Mouse (Mus musculus) hindbrain, embryonic 16.5 days (tissue): ENCODE measurements around the gene Hnrnpl. TPM values are rescaled to one million over a fixed set of nuclear protein-coding genes. Genes with fewer than 3 reads are reported as not detected.

ENCODE experiments used
- ATAC-seq: fragments of 200-750 bp; cut with Nextera tagmentation; 2 replicates; pipeline ENCODE4 v1.8.0; 2017; ENCODE audit warnings: moderate TSS enrichment, moderate library complexity
- H3K27ac ChIP-seq: fragments of 300-500 bp; sonication (generic); 2 replicates; pipeline ENCODE4 v1.5.1; 2014; ENCODE audit warnings: low read depth, mild to moderate bottlenecking, control low read depth, low read length, moderate library complexity
- H3K27me3 ChIP-seq: fragments of 300-500 bp; sonication (generic); replicated peaks from 2 replicates; pipeline ENCODE4 v1.6.1; 2014; ENCODE audit warnings: low read length; ENCODE audit not compliant: control insufficient read depth, insufficient read depth
- H3K36me3 ChIP-seq: fragments of 300-500 bp; sonication (generic); 2 replicates; pipeline ENCODE4 v1.6.1; 2014; ENCODE audit warnings: mild to moderate bottlenecking, low read length, moderate library complexity, mixed read lengths; ENCODE audit not compliant: control insufficient read depth, insufficient read depth
- H3K4me1 ChIP-seq: fragments of 300-500 bp; sonication (generic); 2 replicates; pipeline ENCODE4 v1.6.1; 2014; ENCODE audit warnings: low read depth, low read length; ENCODE audit not compliant: control insufficient read depth, insufficient read depth
- H3K4me2 ChIP-seq: fragments of 300-500 bp; sonication (generic); 2 replicates; pipeline ENCODE4 v1.6.1; 2014; ENCODE audit warnings: mild to moderate bottlenecking, low read length, control low read depth, moderate library complexity
- H3K4me3 ChIP-seq: fragments of 300-500 bp; sonication (generic); 2 replicates; pipeline ENCODE4 v1.5.1; 2014; ENCODE audit warnings: mild to moderate bottlenecking, low read length, control low read depth, moderate library complexity
- H3K9ac ChIP-seq: fragments of 300-500 bp; sonication (generic); 2 replicates; pipeline ENCODE4 v1.6.1; 2014; ENCODE audit warnings: low read depth, mild to moderate bottlenecking, control low read depth, low read length, moderate library complexity
- H3K9me3 ChIP-seq: fragments of 300-500 bp; sonication (generic); 2 replicates; pipeline ENCODE4 v1.6.1; 2014; ENCODE audit warnings: mild to moderate bottlenecking, low read length, moderate library complexity; ENCODE audit not compliant: control insufficient read depth
- WGBS: fragments of 180-500 bp; shearing (Covaris S2); extraction: QIAGEN DNeasy Blood & Tissue Kit; methylation state at CpG from one replicate; pipeline ENCODE4 v1.1.7; 2014; 5-methylcytosine and 5-hydroxymethylcytosine counted together
- polyA plus RNA-seq: library from polyadenylated mRNA; unstranded; fragments of >200 nt; fragmentation: Nextera tagmentation; extraction: Ambion mirVana; gene quantifications from 2 replicates; pipeline ENCODE4 v1.2.1, GENCODE M21; 2015

Hnrnpl gene
- polyA plus RNA-seq, 1 experiment from 2014 or later: 117 TPM

- Histone ChIP-seq H3K27ac (no peak overlapping the region), H3K4me2 (no peak overlapping the region), H3K9ac (no peak overlapping the region), H3K36me3 (peaks cover 53% of the 10 kb centered on the region), H3K9me3 (no peaks in the 10 kb centered on the region), H3K4me3 (no peak overlapping the region), H3K27me3 (no peaks in the 10 kb centered on the region), H3K4me1 (peaks cover 23% of the 10 kb centered on the region)
- ATAC-seq: no peak
- WGBS: 50% methylated on average over 10 of the region's 10 CpGs
Observed at GRCm38 (mm10) chr7:28821261-28821831, 13.0 kb downstream of the Hnrnpl start.

DNA sequence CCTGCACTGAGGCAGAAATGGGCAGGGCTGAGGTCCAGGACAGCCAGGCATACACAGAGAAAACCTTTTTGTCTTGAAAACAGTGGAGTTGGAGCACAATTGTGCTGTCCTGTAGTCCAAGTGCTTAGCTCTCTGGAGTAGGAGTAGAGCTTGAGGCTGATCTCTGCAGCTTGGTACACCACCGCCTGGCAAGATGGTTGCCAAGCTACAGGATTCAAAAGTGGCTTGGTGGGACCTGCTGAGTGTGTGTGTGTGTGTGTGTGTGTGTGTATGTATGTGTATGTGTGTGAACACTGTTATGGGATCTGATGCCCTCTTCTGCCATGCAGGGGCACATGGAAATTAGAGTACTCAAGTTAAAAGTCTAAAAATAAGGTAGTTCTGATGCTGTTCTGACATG, 14.2 kb downstream of the Hnrnpl start:
- no peak overlapping the region for H3K27ac ChIP-seq
- H3K9me3 ChIP-seq: no peaks in the 10 kb centered on the region
- H3K4me1 ChIP-seq: peaks cover 18% of the 10 kb centered on the region
- WGBS: 64% methylated on average over 1 of the region's 1 CpGs
- no peak overlapping the region for H3K9ac ChIP-seq
- peaks cover 46% of the 10 kb centered on the region for H3K36me3 ChIP-seq
- no peak for ATAC-seq
- H3K27me3 ChIP-seq: no peaks in the 10 kb centered on the region
- no peak overlapping the region for H3K4me3 ChIP-seq
- no peak overlapping the region for H3K4me2 ChIP-seq

DNA sequence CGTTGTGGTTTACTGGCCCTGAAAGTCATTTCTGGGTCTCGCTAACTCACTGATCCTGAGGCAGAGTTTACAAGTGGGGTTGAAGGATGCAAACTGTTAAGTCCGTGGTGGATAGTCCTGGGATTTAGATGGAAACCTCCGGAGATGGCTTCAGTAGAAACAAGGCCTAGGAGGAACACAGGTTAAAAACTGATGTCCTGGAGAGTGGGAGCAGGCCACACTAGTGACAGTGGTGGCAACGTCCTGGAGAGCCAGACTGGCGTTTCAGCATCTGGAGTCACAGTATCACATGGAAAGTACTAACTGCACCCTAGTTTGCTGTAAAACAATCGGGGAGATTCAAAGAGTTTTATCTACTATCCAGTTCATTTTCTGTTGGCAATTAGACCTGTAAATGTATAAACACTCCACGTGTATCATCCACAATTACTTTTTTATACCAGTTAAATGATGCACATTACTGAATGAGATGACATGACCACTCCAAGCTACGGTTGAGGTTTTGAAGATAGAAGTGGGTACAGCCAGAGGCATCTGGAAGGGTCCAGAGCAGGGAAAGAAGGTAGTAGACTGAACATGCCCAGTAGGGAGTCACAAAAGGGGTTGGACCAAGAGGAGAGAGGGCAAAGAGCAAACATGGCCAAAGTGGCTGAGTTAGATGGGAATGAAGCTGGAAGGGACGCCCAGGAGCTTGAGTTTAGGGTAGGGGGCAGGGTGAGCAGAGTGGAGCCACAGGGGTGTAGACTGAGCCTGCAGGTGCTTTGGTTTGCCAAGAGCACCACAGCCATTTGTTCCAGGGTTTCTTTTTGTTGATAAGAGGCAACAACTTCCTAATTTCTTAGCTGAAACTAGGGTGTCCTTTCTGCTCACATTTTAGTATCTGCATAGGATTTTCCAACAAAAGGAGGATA, 14.9 kb downstream of the Hnrnpl start:
- no peaks in the 10 kb centered on the region for H3K9me3 ChIP-seq
- H3K4me1 ChIP-seq: peaks cover 18% of the 10 kb centered on the region
- H3K4me3 ChIP-seq: no peak overlapping the region
- H3K4me2 ChIP-seq: no peak overlapping the region
- 54% methylated on average over 10 of the region's 10 CpGs for WGBS
- peak overlapping the region; percentile 44; the same call in 1 of the 2 replicates for H3K27ac ChIP-seq
- peaks cover 40% of the 10 kb centered on the region for H3K36me3 ChIP-seq
- ATAC-seq: no peak
- H3K9ac ChIP-seq: no peak overlapping the region
- H3K27me3 ChIP-seq: no peaks in the 10 kb centered on the region

DNA sequence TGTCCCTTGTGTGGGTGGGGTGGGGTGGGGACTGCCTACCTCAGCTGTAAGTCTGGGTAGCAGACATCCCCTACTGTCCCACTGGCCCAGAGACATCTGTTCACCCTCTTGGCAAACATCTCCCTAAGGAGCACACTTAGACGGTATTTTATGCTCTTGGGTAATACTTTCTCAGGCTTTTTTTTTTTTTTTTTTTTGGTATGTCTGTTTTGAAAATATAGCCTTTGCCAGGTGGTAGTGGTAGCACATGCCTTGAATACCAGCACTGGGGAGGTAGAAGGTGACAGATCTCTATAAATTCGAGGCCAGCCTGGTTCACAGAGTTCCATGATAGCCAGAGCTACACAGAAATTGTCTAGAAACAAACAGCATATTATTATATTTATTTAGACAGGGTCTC, 15.6 kb downstream of the Hnrnpl start:
- Histone ChIP-seq H3K27me3 (no peaks in the 10 kb centered on the region), H3K4me1 (peaks cover 18% of the 10 kb centered on the region), H3K9ac (no peak overlapping the region), H3K27ac (no peak overlapping the region), H3K4me3 (no peak overlapping the region), H3K9me3 (no peaks in the 10 kb centered on the region), H3K4me2 (no peak overlapping the region), H3K36me3 (peaks cover 33% of the 10 kb centered on the region)
- WGBS: 41% methylated on average over 2 of the region's 2 CpGs
- ATAC-seq: no peak

DNA sequence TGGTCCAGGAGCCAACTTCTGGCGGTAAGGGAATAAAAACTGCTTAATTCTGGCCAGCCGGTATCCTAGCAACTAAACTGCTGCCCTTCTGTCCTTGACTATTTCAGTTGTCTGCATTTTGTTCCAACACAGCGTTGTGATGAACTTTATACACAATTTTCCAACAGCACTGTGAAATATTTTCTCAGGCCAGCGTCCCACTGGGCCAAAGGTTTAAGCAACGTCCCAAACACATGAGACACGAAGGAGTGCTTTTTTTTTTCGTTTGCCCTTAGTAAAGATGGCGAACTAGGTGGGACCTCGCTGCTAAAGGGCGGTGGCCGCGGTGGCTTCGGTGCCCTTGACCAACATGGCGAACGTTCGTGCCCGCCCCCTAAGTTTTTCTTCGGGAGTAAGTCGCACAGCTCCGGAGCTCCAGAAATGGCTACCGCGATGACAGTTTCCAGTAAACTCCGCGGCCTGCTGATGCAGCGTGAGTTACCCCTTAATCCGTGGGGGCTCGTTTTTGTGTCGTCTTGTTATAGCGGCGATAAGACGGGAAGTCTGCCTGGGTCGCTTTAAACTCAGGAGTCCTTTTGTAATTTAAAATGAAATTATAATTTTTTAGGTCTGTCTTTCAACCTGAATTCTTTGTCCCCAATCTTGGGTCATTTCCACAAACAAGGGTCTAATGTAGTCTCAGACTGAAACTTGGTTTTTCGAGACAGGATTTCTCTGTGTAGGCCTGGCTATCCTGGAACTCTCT, 16.8 kb downstream of the Hnrnpl start, which contains the start of gene Ech1:
Ech1 (plus strand) TSS at position 277 of the 745 bp plus-strand sequence.
- Histone ChIP-seq H3K4me1 (peaks cover 13% of the 10 kb centered on the region), H3K9ac (peak within 1 kb of the TSS; percentile 70), H3K4me3 (peak within 1 kb of the TSS; percentile 52), H3K4me2 (peak within 1 kb of the TSS; percentile 62), H3K27ac (peak within 1 kb of the TSS; percentile 73), H3K36me3 (peaks cover 29% of the 10 kb centered on the region), H3K27me3 (no peaks in the 10 kb centered on the region), H3K9me3 (no peaks in the 10 kb centered on the region)
- ATAC-seq: peak; percentile 91
- 2% methylated on average over 33 of the region's 33 CpGs for WGBS

DNA sequence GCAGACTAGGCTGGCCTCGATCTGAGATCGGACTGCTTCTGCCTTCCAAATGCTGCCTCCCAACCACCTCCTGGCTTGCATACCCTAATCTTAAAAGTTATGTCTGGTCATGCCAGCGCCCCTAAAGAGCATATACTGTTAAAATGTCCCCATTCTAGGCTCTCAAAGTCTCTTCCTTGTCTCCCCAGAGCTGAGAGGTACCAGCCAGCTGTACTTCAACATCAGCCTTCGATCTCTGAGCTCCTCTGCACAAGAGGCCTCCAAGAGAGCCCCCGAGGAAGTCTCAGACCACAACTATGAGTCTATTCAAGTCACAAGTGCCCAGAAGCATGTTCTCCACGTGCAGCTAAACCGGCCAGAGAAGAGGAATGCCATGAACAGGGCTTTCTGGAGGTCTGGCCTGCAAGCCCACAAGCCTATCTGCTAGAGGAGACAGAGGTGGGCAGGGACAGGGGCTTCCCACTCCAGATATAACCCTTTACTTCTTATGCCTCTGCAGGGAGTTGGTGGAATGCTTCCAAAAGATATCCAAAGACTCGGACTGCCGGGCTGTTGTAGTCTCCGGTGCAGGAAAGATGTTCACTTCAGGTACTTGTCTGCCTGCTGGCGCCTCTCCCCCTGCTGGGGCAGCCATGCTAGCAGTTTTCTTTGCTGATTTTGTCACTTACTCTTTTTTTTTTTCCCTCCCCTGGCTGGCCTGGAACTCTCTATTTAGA, 17.5 kb downstream of the Hnrnpl start:
- 52% methylated on average over 11 of the region's 11 CpGs for WGBS
- Histone ChIP-seq H3K36me3 (peaks cover 28% of the 10 kb centered on the region), H3K27me3 (no peaks in the 10 kb centered on the region), H3K9me3 (no peaks in the 10 kb centered on the region), H3K4me1 (peaks cover 13% of the 10 kb centered on the region), H3K27ac (peak overlapping the region; percentile 73), H3K4me3 (peak overlapping the region; percentile 52), H3K4me2 (peak overlapping the region; percentile 62), H3K9ac (peak overlapping the region; percentile 70)
- ATAC-seq: no peak

DNA sequence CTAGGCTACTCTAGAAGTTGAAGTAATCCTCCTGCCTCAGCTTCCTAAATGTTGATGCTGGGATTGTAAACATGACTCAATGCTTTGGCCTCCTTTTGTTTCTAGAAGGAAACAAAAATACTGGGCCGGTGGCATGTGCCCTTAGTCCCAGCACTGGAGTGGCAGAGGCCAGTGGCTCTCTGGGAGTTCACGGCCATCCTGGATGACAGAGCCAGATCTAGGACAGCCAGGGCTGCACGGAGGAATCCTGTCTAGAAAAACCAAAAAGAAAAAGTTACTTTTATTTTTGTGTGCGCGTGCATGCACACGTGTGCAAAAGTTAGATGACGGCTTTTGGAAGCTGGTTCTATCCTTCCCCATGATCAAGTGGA, 18.0 kb downstream of the Hnrnpl start:
- peaks cover 28% of the 10 kb centered on the region for H3K36me3 ChIP-seq
- no peak overlapping the region for H3K4me3 ChIP-seq
- peak overlapping the region; percentile 70; the same call in 1 of the 2 replicates for H3K9ac ChIP-seq
- no peaks in the 10 kb centered on the region for H3K27me3 ChIP-seq
- WGBS: 90% methylated on average over 7 of the region's 7 CpGs
- no peaks in the 10 kb centered on the region for H3K9me3 ChIP-seq
- H3K27ac ChIP-seq: no peak overlapping the region; the same call in 1 of the 2 replicates
- no peak overlapping the region for H3K4me2 ChIP-seq
- peaks cover 12% of the 10 kb centered on the region for H3K4me1 ChIP-seq
- ATAC-seq: no peak

- no peaks in the 10 kb centered on the region for H3K9me3 ChIP-seq
- no peak overlapping the region for H3K27ac ChIP-seq
- peaks cover 25% of the 10 kb centered on the region for H3K36me3 ChIP-seq
- ATAC-seq: no peak
- peaks cover 10% of the 10 kb centered on the region for H3K4me1 ChIP-seq
- H3K27me3 ChIP-seq: no peaks in the 10 kb centered on the region
- no peak overlapping the region for H3K9ac ChIP-seq
- 59% methylated on average over 3 of the region's 3 CpGs for WGBS
- H3K4me3 ChIP-seq: no peak overlapping the region
- no peak overlapping the region for H3K4me2 ChIP-seq
Observed at GRCm38 (mm10) chr7:28827338-28827737, 19.0 kb downstream of the Hnrnpl start.
